Mouse (Mus musculus) liver, adult 2 months (tissue): ENCODE measurements around the gene Lipt1.

ENCODE experiments used
- CTCF ChIP-seq: fragments of 200-500 bp; IDR thresholded peaks from 2 replicates; pipeline ENCODE4 v1.5.1; 2011; ENCODE audit warnings: low read depth, low read length, control low read depth
- POLR2A ChIP-seq: fragments of 200-500 bp; IDR thresholded peaks from 2 replicates; pipeline ENCODE4 v1.6.1; 2011; ENCODE audit warnings: low read length, control low read depth; ENCODE audit not compliant: insufficient read depth; ENCODE audit errors: extremely low read depth

DNA sequence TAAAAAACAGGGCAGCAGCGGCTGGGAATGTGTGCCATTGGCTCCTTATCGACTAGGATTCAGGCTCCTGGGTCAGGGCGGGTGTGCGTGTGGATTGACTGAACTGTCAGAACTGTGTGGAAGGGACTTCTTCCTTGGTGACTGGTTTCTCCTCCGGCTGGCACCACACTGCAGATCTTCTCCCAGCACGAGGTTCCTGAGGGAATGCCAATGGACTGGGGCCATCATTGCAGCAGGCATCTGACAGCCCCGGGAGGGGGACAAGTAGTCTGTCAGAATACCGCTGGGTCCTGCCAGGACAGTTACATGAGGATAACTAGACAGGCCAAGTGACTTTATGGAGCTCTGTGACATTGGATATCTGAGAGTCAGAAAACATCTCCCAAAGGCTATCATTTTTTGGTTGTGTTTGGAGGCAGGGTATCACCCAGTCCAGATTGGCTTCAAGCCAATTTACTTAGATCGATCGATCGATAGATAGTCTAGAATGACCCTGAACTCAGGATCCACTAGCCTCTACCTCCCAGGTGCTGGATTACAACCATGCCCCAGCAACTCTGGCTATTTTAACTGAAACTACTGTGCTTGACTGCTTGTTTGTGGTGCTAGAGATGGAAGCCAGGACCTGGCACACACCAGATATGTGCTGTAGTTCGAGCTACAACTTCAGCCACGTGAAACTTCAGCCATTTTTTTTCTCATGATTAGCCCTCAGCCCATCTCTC, 6.4 kb downstream of the Lipt1 start:
- no peak for TF ChIP-seq CTCF
- no peak for TF ChIP-seq POLR2A
